Comparison of ENCODE assay signal across 15 mouse cellular contexts in the genomic region with DNA sequence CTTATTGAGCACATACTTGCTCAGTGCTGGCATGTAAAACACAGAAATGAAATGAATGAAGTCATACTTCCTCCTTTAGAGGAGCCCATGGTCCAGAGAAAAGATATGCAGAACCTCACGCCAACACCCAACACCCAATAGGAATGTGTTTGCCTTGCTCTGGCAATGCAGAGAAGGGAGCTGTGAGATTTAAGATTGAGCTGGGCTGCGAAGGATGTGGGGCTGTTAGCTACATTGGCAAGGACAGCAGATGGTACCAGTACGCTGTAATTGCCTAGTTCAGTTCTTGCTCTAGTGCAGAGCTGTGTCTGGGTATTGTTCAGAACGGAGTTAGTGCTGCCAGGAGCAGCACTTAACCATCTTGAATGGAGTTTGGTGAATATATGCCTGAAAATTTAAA. TPM values are rescaled to one million over a fixed set of nuclear protein-coding genes. Genes with fewer than 3 reads are reported as not detected.
DNase-seq lines count a peak whose midpoint lies in the region; ATAC-seq and TF ChIP-seq lines count a peak whose summit lies in the region.
"Had no signal": no experiment of that assay in that cellular context is flagged by ENCODE, and none has a peak within 500 bp of the region (broad histone marks: within the 10 kb centered on the region; RNA-seq: fewer than 3 reads in every experiment).

No protein-coding gene starts in this region.

- peak; percentile 56 to 66 for DNase-seq in frontal cortex, adult 2 months (ENCODE audit: extremely low spot score in 1 of 2, low spot score in 1 of 2)
- DNase-seq in frontal cortex, postnatal 14 days (ENCODE audit: low spot score in 2 of 2) = no peak
- DNase-seq in MEL (ENCODE audit: low read depth, low spot score) = peak; percentile 18
- DNase-seq in left cerebral cortex, postnatal 25 days (ENCODE audit: low spot score in 2 of 2) = peak; percentile 52 to 88
- no peak for DNase-seq in kidney, adult 18-20 months
- no peak for DNase-seq in adrenal gland, postnatal 4 days (ENCODE audit: low spot score in 2 of 2)
- no peak for DNase-seq in embryo, embryonic 10.5 days (ENCODE audit: low spot score)
- DNase-seq: adrenal gland, adult 8-10 months; cerebellum, adult 11 months had no signal

- H3K9me3 ChIP-seq in MEL (replicated peaks; ENCODE audit: insufficient read depth, low read length) = no peaks in the 10 kb centered on the region
- H3K9me3 ChIP-seq in hindbrain, embryonic 12.5 days (replicated peaks) = no peaks in the 10 kb centered on the region
- H3K9me3 ChIP-seq: heart, embryonic 12.5 days had no signal

- TF ChIP-seq RAD21 in MEL (IDR thresholded peaks at IDR 0.05; ENCODE audit: low read depth, low read length) = no peak

- no peak for TF ChIP-seq CTCF in MEL (IDR thresholded peaks at IDR 0.05 in 2 of 3, conservative IDR thresholded peaks at IDR 0.05 in 1 of 3; ENCODE audit: control insufficient read depth in 1 of 3, insufficient read depth in 1 of 3, low read depth in 2 of 3, low read length in 3 of 3, poor library complexity in 1 of 3, severe bottlenecking in 1 of 3)

- 87% methylated on average over 4 of the region's 4 CpGs for WGBS in hindbrain, embryonic 12.5 days

- no peak overlapping the region for H3K9ac ChIP-seq in MEL (ENCODE audit: control insufficient read depth, low read depth, low read length, poor library complexity, severe bottlenecking)
- no peak overlapping the region for H3K9ac ChIP-seq in hindbrain, embryonic 12.5 days
- H3K9ac ChIP-seq: heart, embryonic 12.5 days; liver, embryonic 14.5 days had no signal

- intact Hi-C loops in left cerebral cortex, postnatal 25 days (cut with DNase I) = loop anchor here (2.0 to 5.0 kb wide), 2 partner anchors 37 to 45 kb away; no protein-coding TSS in a partner anchor

- no peaks in the 10 kb centered on the region for H3K79me2 ChIP-seq in MEL (ENCODE audit: control insufficient read depth, insufficient read depth, low read length, poor library complexity)

- H3K4me1 ChIP-seq in MEL (ENCODE audit: control insufficient read depth in 1 of 2, insufficient read depth in 2 of 2, low read length in 2 of 2) = no peaks in the 10 kb centered on the region
- H3K4me1 ChIP-seq in hindbrain, embryonic 12.5 days = peaks cover 32% of the 10 kb centered on the region

- no peak for TF ChIP-seq POLR2A in MEL (IDR thresholded peaks at IDR 0.05; ENCODE audit: control insufficient read depth in 1 of 2, insufficient read depth in 1 of 2, low read depth in 1 of 2, low read length in 2 of 2, poor library complexity in 1 of 2)

- no peaks in the 10 kb centered on the region for H3K36me3 ChIP-seq in MEL (ENCODE audit: control insufficient read depth in 1 of 2, insufficient read depth in 2 of 2, low read length in 2 of 2)
- H3K36me3 ChIP-seq in hindbrain, embryonic 12.5 days = no peaks in the 10 kb centered on the region
- H3K36me3 ChIP-seq: heart, embryonic 12.5 days had no signal

- H3K27ac ChIP-seq in MEL (ENCODE audit: control insufficient read depth, low read depth, low read length) = no peak overlapping the region
- peak overlapping the region; percentile 89; the same call in 1 of the 2 replicates for H3K27ac ChIP-seq in hindbrain, embryonic 12.5 days
- H3K27ac ChIP-seq: liver, embryonic 14.5 days had no signal

- no peak for ATAC-seq in hindbrain, embryonic 12.5 days (ENCODE audit: low FRiP score)
- ATAC-seq: intestine, embryonic 16.5 days had no signal

- no peak overlapping the region for H3K4me3 ChIP-seq in MEL (ENCODE audit: control insufficient read depth in 1 of 2, insufficient read depth in 1 of 2, low read depth in 2 of 2, low read length in 2 of 2)
- no peak overlapping the region for H3K4me3 ChIP-seq in hindbrain, embryonic 12.5 days
- H3K4me3 ChIP-seq: heart, embryonic 12.5 days had no signal

- no peak for TF ChIP-seq EP300 in MEL (IDR thresholded peaks at IDR 0.05; ENCODE audit: low read depth in 1 of 2, low read length in 2 of 2)

- H3K4me2 ChIP-seq in hindbrain, embryonic 12.5 days (replicated peaks) = no peak overlapping the region
- H3K4me2 ChIP-seq: heart, embryonic 12.5 days had no signal

- no peaks in the 10 kb centered on the region; a peak in 2 of 4 replicates for H3K27me3 ChIP-seq in MEL (ENCODE audit: control insufficient read depth in 1 of 2, insufficient read depth in 2 of 2, low read length in 2 of 2)
- H3K27me3 ChIP-seq in hindbrain, embryonic 12.5 days = no peaks in the 10 kb centered on the region

TF ChIP-seq in MEL, 35 proteins besides CTCF, POLR2A, EP300 and RAD21:
- no peak for TF ChIP-seq MYC (IDR thresholded peaks at IDR 0.05; ENCODE audit: low read depth, low read length)
- TF ChIP-seq SMC3 (IDR thresholded peaks at IDR 0.05; ENCODE audit: low read depth, low read length) = no peak
- TF ChIP-seq USF2 (IDR thresholded peaks at IDR 0.05; ENCODE audit: borderline replicate concordance in 1 of 2, insufficient read depth in 1 of 2, low read depth in 1 of 2, low read length in 2 of 2) = no peak
- no peak for TF ChIP-seq ZKSCAN1 (IDR thresholded peaks at IDR 0.05; ENCODE audit: low read depth, low read length)
- no peak for TF ChIP-seq TCF12 (IDR thresholded peaks at IDR 0.05; ENCODE audit: low read depth, low read length)

RNA-seq across cellular contexts. Expression of a gene that starts 12.5 kb away (rescaled TPM):
- polyA plus RNA-seq in frontal cortex, adult 2 months (2012; rRNA removed) = 385 and 411 TPM in 2 replicates
- total RNA-seq in MEL (2012; rRNA removed) = not detected in 2 replicates
- polyA plus RNA-seq in MEL (2012; ENCODE audit: insufficient read depth in 1 of 2, insufficient read length in 2 of 2, low read depth in 1 of 2, low replicate concordance in 2 of 2, missing spikeins in 1 of 2) = not detected
- 13.2 and 15.4 TPM in 2 replicates for polyA plus RNA-seq in hindbrain, embryonic 12.5 days (2016; fragmentation: Nextera tagmentation; extraction: Ambion mirVana)
- 100 to 1,000 TPM; 471 to 488 TPM for total RNA-seq in left cerebral cortex, postnatal 25 days (2021)
- 10 to 100 TPM; 30.8 to 43.9 TPM for total RNA-seq in adrenal gland, postnatal 4 days (2021)
- total RNA-seq: megakaryocyte progenitor cell, adult 5-6 weeks; neutrophil, adult 5-6 weeks had no signal

Comparison
In these comparisons a context has a peak if more than half of its experiments do, and no peak if none do; other contexts are left out.
1. DNase-seq: peak in frontal cortex, adult 2 months (2 of 2), MEL (single experiment) and left cerebral cortex, postnatal 25 days (2 of 2); none in frontal cortex, postnatal 14 days (0 of 2), kidney, adult 18-20 months (single experiment), adrenal gland, postnatal 4 days (0 of 2) and embryo, embryonic 10.5 days (single experiment).
2. RNA of a gene that starts 12.5 kb away (total RNA-seq): 471 to 488 TPM in left cerebral cortex, postnatal 25 days and 30.8 to 43.9 TPM in adrenal gland, postnatal 4 days; not detected in MEL; every median in the first group is over 10 times any median in the second.